ENCODE assay signal across 25 mouse cellular contexts in genomic region chr16:94071468-94071867, GRCm38 (mm10). TPM values are rescaled to one million over a fixed set of nuclear protein-coding genes. Genes with fewer than 3 reads are reported as not detected.
"Had no signal": no experiment of that assay in that cellular context is flagged by ENCODE, and none has a peak within 500 bp of the region (broad histone marks: within the 10 kb centered on the region; RNA-seq: fewer than 3 reads in every experiment).

No protein-coding gene starts in this region.

- H3K9ac ChIP-seq: kidney, embryonic 15.5 days; limb, embryonic 12.5 days; limb, embryonic 15.5 days; liver, embryonic 14.5 days; liver, postnatal 0 days; neural tube, embryonic 13.5 days; stomach, embryonic 15.5 days had no signal

- H3K4me1 ChIP-seq: limb, embryonic 12.5 days; limb, embryonic 15.5 days; megakaryocyte, embryonic 14.5 days; stomach, embryonic 15.5 days had no signal

- ATAC-seq: intestine, postnatal 0 days; liver, postnatal 0 days; lung, postnatal 0 days had no signal

- H3K27ac ChIP-seq: kidney, embryonic 15.5 days; limb, embryonic 12.5 days; limb, embryonic 15.5 days; liver, embryonic 14.5 days; midbrain, embryonic 12.5 days; neural tube, embryonic 13.5 days; stomach, embryonic 15.5 days had no signal

- H3K4me3 ChIP-seq: kidney, embryonic 15.5 days; limb, embryonic 12.5 days; limb, embryonic 15.5 days; megakaryocyte, embryonic 14.5 days; midbrain, embryonic 12.5 days; myocyte; neural tube, embryonic 13.5 days; stomach, embryonic 15.5 days had no signal

- H3K4me2 ChIP-seq: kidney, embryonic 15.5 days; limb, embryonic 12.5 days; limb, embryonic 15.5 days; liver, embryonic 11.5 days; midbrain, embryonic 12.5 days; neural tube, embryonic 13.5 days; stomach, embryonic 15.5 days had no signal

- DNase-seq: kidney, adult 8-10 months; kidney, postnatal 14 days; kidney, postnatal 4 days; left cerebral cortex, postnatal 4 days; liver, postnatal 0 days; lung, postnatal 36 days; retina, postnatal 1 day; right cerebral cortex, postnatal 25 days; spleen, adult 18-20 months; thymus, postnatal 25 days had no signal

- H3K36me3 ChIP-seq: kidney, embryonic 15.5 days; limb, embryonic 12.5 days; limb, embryonic 15.5 days; midbrain, embryonic 12.5 days; neural tube, embryonic 13.5 days; stomach, embryonic 15.5 days had no signal

- H3K9me3 ChIP-seq: kidney, embryonic 15.5 days; midbrain, embryonic 12.5 days; stomach, embryonic 15.5 days had no signal

RNA-seq across cellular contexts. Expression of gene Sim2, which starts 13.3 kb away (rescaled TPM):
- total RNA-seq: monocyte, adult 5-6 weeks; neutrophil, adult 5-6 weeks had no signal
- polyA plus RNA-seq: intestine, embryonic 14.5 days; intestine, postnatal 0 days; liver, postnatal 0 days; lung, postnatal 0 days had no signal
